Mouse (Mus musculus): ENCODE measurements at regions not wholly inside any gene's neighbourhood (a gene's known extent, or its start where the extent isn't known, plus 50 kb on each side); places are given as distances from the start of the nearest gene placed in this dataset.
A peak's percentile ranks its signal among the peaks of the same experiment; 100 is the strongest.

GRCm38 (mm10) chr9:122528267-122528666, 176.9 kb downstream of the Abhd5 start:
- no peak for TF ChIP-seq POLR2A (IDR thresholded peaks at IDR 0.05; ENCODE audit: borderline replicate concordance, insufficient read depth, low read length)
- no peak for TF ChIP-seq CTCF (IDR thresholded peaks at IDR 0.05; ENCODE audit: borderline replicate concordance, insufficient read depth, low read depth, low read length)
- 53% methylated on average over 6 of the region's 6 CpGs for WGBS
- DNase-seq: no peak

GRCm38 (mm10) chr9:122529721-122530120, 178.3 kb downstream of the Abhd5 start:
- no peak overlapping the region for H3K4me3 ChIP-seq (replicated peaks; ENCODE audit: insufficient read depth, low read depth, low read length)
- H3K4me1 ChIP-seq (ENCODE audit: control insufficient read depth, insufficient read depth, low read length): peaks cover 7% of the 10 kb centered on the region; the same call in 1 of the 2 replicates
- no peaks in the 10 kb centered on the region; the same call in 1 of the 2 replicates for H3K27me3 ChIP-seq (ENCODE audit: control insufficient read depth, insufficient read depth, low read length)
- DNase-seq: no peak
- TF ChIP-seq CTCF (IDR thresholded peaks at IDR 0.05; ENCODE audit: borderline replicate concordance, insufficient read depth, low read depth, low read length) (no peak), POLR2A (IDR thresholded peaks at IDR 0.05; ENCODE audit: borderline replicate concordance, insufficient read depth, low read length) (no peak)
- H3K27ac ChIP-seq (ENCODE audit: insufficient read depth, low read length): no peak overlapping the region

More at GRCm38 (mm10) chr9:122528267-122528666, 176.9 kb downstream of the Abhd5 start:
- Histone ChIP-seq H3K27me3 (ENCODE audit: control insufficient read depth, insufficient read depth, low read length) (no peaks in the 10 kb centered on the region; the same call in 1 of the 2 replicates), H3K27ac (ENCODE audit: insufficient read depth, low read length) (no peak overlapping the region), H3K4me3 (replicated peaks; ENCODE audit: insufficient read depth, low read depth, low read length) (no peak overlapping the region), H3K4me1 (ENCODE audit: control insufficient read depth, insufficient read depth, low read length) (peaks cover 7% of the 10 kb centered on the region; the same call in 1 of the 2 replicates)

- no peak for TF ChIP-seq CTCF (IDR thresholded peaks at IDR 0.05; ENCODE audit: borderline replicate concordance, insufficient read depth, low read depth, low read length)
- no peak for TF ChIP-seq POLR2A (IDR thresholded peaks at IDR 0.05; ENCODE audit: borderline replicate concordance, insufficient read depth, low read length)
- no peak overlapping the region for H3K27ac ChIP-seq (ENCODE audit: insufficient read depth, low read length)
- peaks cover 7% of the 10 kb centered on the region; the same call in 1 of the 2 replicates for H3K4me1 ChIP-seq (ENCODE audit: control insufficient read depth, insufficient read depth, low read length)
- DNase-seq: peak; percentile 24 to 45
- H3K27me3 ChIP-seq (ENCODE audit: control insufficient read depth, insufficient read depth, low read length): no peaks in the 10 kb centered on the region
- H3K4me3 ChIP-seq (replicated peaks; ENCODE audit: insufficient read depth, low read depth, low read length): no peak overlapping the region
- 11% methylated on average over 2 of the region's 2 CpGs for WGBS
Observed at GRCm38 (mm10) chr9:122531806-122532205, 180.4 kb downstream of the Abhd5 start.

- TF ChIP-seq POLR2A (IDR thresholded peaks at IDR 0.05; ENCODE audit: borderline replicate concordance, insufficient read depth, low read length): no peak
- TF ChIP-seq CTCF (IDR thresholded peaks at IDR 0.05; ENCODE audit: borderline replicate concordance, insufficient read depth, low read depth, low read length): no peak
- H3K27ac ChIP-seq (ENCODE audit: insufficient read depth, low read length): no peak overlapping the region
- peaks cover 7% of the 10 kb centered on the region; the same call in 1 of the 2 replicates for H3K4me1 ChIP-seq (ENCODE audit: control insufficient read depth, insufficient read depth, low read length)
- DNase-seq: no peak
- 31% methylated on average over 15 of the region's 15 CpGs for WGBS
- H3K27me3 ChIP-seq (ENCODE audit: control insufficient read depth, insufficient read depth, low read length): no peaks in the 10 kb centered on the region
- no peak overlapping the region for H3K4me3 ChIP-seq (replicated peaks; ENCODE audit: insufficient read depth, low read depth, low read length)
Observed at GRCm38 (mm10) chr9:122534121-122534814, 182.9 kb downstream of the Abhd5 start.

DNA sequence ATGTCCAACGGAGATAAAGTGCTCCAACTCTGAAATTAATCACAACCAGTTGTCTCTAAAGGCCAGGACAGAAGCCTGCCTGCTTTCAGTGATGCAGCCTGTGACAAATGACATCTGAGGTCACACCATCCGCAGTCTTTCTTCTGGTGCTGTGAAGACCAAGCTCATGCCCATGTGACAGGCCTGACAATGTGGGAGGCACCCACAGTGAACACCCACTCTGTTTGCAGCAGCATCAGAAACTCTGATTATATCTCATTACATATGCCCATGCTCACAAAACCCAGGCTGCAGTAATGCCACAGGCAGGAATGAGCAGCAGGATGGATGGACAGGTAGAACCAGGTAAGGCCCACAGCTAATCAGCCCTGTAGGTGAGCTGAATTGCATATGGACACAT, 183.6 kb downstream of the Abhd5 start:
- no peak for DNase-seq
- Histone ChIP-seq H3K27ac (ENCODE audit: insufficient read depth, low read length) (no peak overlapping the region), H3K4me3 (replicated peaks; ENCODE audit: insufficient read depth, low read depth, low read length) (no peak overlapping the region), H3K27me3 (ENCODE audit: control insufficient read depth, insufficient read depth, low read length) (no peaks in the 10 kb centered on the region; the same call in 1 of the 2 replicates), H3K4me1 (ENCODE audit: control insufficient read depth, insufficient read depth, low read length) (peaks cover 7% of the 10 kb centered on the region; the same call in 1 of the 2 replicates)
- no peak for TF ChIP-seq POLR2A (IDR thresholded peaks at IDR 0.05; ENCODE audit: borderline replicate concordance, insufficient read depth, low read length)
- no peak for TF ChIP-seq CTCF (IDR thresholded peaks at IDR 0.05; ENCODE audit: borderline replicate concordance, insufficient read depth, low read depth, low read length)
- 80% methylated on average over 2 of the region's 2 CpGs for WGBS

GRCm38 (mm10) chr9:122540091-122540490, 188.7 kb downstream of the Abhd5 start:
- no peak overlapping the region for H3K4me3 ChIP-seq (replicated peaks; ENCODE audit: insufficient read depth, low read depth, low read length)
- no peak overlapping the region for H3K27ac ChIP-seq (ENCODE audit: insufficient read depth, low read length)
- no peak for DNase-seq
- H3K27me3 ChIP-seq (ENCODE audit: control insufficient read depth, insufficient read depth, low read length): no peaks in the 10 kb centered on the region; the same call in 1 of the 2 replicates
- WGBS: 59% methylated on average over 3 of the region's 3 CpGs
- TF ChIP-seq POLR2A (IDR thresholded peaks at IDR 0.05; ENCODE audit: borderline replicate concordance, insufficient read depth, low read length) (no peak), CTCF (IDR thresholded peaks at IDR 0.05; ENCODE audit: borderline replicate concordance, insufficient read depth, low read depth, low read length) (no peak)
- no peaks in the 10 kb centered on the region for H3K4me1 ChIP-seq (ENCODE audit: control insufficient read depth, insufficient read depth, low read length)

DNA sequence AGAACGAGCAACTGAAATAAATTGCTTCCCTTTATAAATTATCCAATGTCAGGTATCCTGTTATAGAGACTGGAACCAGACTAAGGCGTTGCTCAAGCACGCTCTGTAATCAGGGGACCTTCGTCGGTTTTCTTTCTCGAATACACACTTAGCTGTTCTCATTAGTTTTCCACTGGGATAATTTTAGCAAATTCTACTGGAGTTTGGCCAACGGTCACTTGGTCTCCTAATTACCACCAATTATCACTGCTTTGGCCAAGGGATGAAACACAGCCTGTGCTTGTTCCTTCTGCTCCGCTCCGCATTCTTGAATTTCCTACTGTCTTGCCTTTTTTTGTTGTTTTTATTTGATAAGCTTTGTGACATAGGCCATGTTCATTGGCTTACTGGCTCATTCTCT, 191.1 kb upstream of the Topaz1 start:
- H3K4me1 ChIP-seq (ENCODE audit: control insufficient read depth, insufficient read depth, low read length): no peaks in the 10 kb centered on the region
- no peak for DNase-seq
- TF ChIP-seq CTCF (IDR thresholded peaks at IDR 0.05; ENCODE audit: borderline replicate concordance, insufficient read depth, low read depth, low read length) (no peak), POLR2A (IDR thresholded peaks at IDR 0.05; ENCODE audit: borderline replicate concordance, insufficient read depth, low read length) (no peak)
- H3K4me3 ChIP-seq (replicated peaks; ENCODE audit: insufficient read depth, low read depth, low read length): no peak overlapping the region
- no peak overlapping the region for H3K27ac ChIP-seq (ENCODE audit: insufficient read depth, low read length)
- 40% methylated on average over 9 of the region's 9 CpGs for WGBS
- H3K27me3 ChIP-seq (ENCODE audit: control insufficient read depth, insufficient read depth, low read length): no peaks in the 10 kb centered on the region; the same call in 1 of the 2 replicates

GRCm38 (mm10) chr9:122566060-122566459, 181.1 kb upstream of the Topaz1 start:
- Histone ChIP-seq H3K4me1 (ENCODE audit: control insufficient read depth, insufficient read depth, low read length) (peaks cover 5% of the 10 kb centered on the region; the same call in 1 of the 2 replicates), H3K27ac (ENCODE audit: insufficient read depth, low read length) (no peak overlapping the region), H3K4me3 (replicated peaks; ENCODE audit: insufficient read depth, low read depth, low read length) (no peak overlapping the region), H3K27me3 (ENCODE audit: control insufficient read depth, insufficient read depth, low read length) (no peaks in the 10 kb centered on the region; the same call in 1 of the 2 replicates)
- no peak for DNase-seq
- TF ChIP-seq POLR2A (IDR thresholded peaks at IDR 0.05; ENCODE audit: borderline replicate concordance, insufficient read depth, low read length) (no peak), CTCF (IDR thresholded peaks at IDR 0.05; ENCODE audit: borderline replicate concordance, insufficient read depth, low read depth, low read length) (no peak)
- 81% methylated on average over 3 of the region's 3 CpGs for WGBS

Data from cerebellum, adult 2 months (tissue).